Mouse (Mus musculus) naive thymus-derived CD4-positive, alpha-beta T cell, adult 2 months (primary cell): ENCODE measurements around the gene Tmem189.
"Not testable (repeated sequence)": the region's sequence is repeated elsewhere in the genome, so short reads cannot be mapped to it uniquely, and the experiment has no call there.

ENCODE experiments used
- DNase-seq: peaks from one replicate; pipeline ENCODE4 v3.0.0-alpha.2; 2011; ENCODE audit warnings: low read depth

Gene Tmem189

GRCm38 (mm10) chr2:167622352-167622751 lies 67.3 kb downstream of the Tmem189 start:
- DNase-seq, result no peak

GRCm38 (mm10) chr2:167621255-167622087 lies 68.2 kb downstream of the Tmem189 start:
- peak; percentile 57 for DNase-seq

GRCm38 (mm10) chr2:167617472-167617871 lies 72.2 kb downstream of the Tmem189 start:
- no peak for DNase-seq

DNA sequence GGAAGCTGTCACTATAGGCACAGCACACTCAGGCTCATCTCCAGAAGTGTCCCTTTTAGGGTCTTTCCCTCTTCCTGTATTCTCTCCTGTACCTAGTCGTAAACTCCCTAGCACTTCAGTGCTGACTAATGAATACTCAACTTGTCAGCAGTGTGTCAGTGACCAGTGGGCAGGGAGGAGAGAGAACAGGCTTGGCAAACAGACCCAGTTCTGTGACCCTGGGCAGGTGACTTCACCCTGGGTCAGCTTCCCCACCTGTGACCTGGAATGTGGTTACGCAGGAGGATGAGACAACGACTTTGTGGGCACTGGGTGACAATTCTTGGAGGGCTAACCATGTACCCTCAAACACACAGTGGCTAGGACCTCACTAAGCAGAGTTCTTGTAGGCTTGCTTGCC lies 72.6 kb downstream of the Tmem189 start:
- no peak for DNase-seq

DNA sequence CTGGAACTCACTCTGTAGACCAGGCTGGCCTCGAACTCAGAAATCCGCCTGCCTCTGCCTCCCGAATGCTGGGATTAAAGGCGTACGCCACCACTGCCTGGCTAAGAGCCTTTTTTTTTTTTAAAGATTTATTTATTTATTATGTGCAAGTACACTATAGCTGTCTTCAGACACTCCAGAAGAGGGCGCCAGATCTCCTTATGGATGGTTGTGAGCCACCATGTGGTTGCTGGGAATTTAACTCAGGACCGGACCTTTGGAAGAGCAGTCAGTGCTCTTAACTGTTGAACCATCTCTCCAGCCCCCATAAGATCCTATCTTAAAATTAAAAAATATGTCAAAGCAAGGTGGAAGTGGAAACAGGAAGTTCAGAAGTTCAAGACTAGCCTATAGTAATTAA lies 76.3 kb downstream of the Tmem189 start:
- not testable (repeated sequence) for DNase-seq

DNA sequence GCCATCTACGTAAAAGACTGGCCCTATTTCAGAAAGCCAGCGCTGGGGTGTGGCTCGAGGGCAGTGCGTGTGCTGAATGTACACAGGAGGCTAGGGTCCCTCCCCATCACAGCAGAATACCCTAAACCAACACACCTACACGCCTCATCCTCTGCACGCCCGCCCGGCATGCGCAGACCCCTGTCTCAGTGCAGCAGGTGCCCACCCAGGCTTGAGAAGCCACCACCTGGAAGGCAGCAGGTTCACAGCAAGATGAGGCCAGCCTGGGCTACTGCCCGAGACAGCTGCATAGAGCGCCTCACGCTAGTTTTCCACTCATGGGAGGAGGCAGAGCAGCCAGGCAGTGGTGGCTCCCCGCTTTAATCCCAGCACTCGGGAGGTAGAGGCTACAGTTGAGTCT lies 77.5 kb downstream of the Tmem189 start:
- no peak for DNase-seq

GRCm38 (mm10) chr2:167611287-167611686 lies 78.3 kb downstream of the Tmem189 start:
- DNase-seq, result no peak

GRCm38 (mm10) chr2:167606745-167607123 lies 82.9 kb downstream of the Tmem189 start:
- no peak for DNase-seq

DNA sequence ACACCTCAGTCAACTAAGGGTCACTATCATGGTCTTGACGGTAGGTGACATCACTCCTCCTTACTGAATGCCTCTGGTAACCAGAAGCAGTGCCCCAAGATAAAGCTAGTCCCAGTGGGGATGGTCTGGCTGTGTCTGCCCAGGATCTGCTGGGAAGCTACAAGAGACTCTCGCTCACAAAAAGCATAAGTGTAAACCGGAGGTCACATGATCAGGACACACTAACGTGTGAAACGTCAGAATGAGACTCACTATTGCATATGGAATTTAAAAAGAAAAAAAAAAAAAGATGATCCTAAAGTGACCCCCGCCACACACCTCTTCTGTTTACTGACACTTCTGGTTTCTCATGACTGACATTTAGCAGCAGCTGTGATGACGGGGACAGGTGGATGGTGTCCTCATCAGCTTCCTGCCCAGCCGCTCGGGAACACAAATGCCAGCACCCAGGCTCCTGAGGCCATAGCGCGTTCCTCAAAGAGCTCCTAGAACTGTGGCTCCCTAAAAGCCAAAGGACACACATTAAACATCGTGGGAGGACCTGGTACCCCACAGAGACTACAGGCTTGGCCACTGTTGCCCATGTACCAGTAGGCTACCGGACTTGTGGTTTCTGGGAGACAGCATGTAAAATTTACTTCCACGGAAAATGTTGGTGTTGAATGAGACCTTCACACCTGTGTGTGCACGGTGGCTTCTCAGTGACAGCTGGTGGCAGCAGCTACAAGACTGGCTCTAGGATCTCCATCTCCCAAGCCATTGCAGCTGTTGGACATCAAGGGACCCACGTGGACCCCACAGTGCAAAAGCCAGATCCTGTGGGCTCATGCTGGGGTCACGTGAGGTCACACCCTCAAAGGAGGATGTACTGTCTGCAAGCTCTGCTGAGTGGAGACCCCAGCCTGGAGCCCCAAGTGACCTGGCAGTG lies 83.5 kb downstream of the Tmem189 start:
- no peak for DNase-seq

- peak; percentile 89 for DNase-seq
Observed at GRCm38 (mm10) chr2:167605178-167605794, 84.3 kb downstream of the Tmem189 start.

DNA sequence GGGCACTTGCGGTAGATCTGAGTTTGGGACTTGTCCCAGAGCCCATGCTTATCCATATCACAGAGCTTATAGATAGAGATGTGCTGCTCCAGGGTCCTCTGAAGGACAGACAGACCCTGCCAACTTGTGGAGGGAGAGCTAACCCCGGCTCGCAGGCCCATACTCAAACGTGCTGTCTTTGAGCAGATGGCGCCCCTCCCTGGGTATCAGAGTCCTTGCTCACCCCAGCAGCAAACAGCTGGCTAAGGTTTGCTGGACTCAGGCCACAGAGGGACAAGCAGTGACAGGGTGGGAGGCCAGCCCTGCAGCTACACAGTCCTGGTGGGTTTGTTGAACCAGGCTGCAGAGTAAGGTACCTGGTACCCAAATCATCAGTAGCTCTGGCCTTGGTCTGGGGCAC lies 86.6 kb downstream of the Tmem189 start:
- no peak for DNase-seq

- no peak for DNase-seq
Observed at GRCm38 (mm10) chr2:167602364-167602763, 87.3 kb downstream of the Tmem189 start.

DNA sequence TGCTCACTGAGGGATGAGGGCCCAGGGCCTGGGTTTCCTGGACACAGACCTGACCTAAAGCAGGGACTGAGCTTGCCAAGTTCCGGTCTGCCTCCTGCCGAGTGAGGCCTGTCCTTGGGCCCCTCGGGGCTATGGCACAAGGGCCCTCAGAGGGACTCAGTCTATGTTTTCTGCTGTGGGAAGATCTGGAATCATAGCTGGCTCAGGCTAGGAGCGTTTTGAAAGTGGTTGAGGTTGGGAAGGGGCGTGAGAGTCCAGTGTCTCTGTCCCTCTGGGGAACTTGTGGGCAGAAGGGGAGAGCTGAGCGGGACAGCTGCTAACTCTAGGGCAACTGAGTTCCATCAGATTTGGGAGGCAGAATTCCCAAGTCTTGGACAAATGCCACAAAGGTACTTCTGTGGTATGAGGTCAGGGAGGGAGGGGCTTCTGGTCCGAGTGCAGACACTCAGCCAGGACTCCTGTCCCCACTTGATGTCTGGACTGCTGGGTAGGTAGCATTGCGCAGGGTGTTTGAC lies 89.1 kb downstream of the Tmem189 start:
- no peak for DNase-seq

DNA sequence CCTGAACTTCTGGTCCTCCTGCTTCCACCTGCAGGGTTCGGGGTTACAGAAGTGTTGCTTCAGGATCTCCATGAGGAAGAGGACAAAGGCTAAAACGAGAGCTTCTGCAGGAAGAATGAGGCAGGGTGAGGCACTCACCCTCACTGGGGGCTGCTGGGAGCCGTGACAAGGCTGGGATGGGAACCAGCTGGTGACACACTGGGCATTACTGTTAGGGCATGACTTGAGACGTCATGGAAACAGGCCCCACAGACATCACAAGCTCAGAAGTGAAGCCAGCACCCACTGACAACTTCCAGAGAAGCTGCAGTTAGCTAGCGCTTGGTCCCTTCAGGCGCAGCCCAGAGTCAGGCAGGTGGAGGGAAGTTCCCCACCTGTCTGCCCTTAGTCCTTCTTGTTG lies 89.7 kb downstream of the Tmem189 start:
- DNase-seq, result no peak

DNA sequence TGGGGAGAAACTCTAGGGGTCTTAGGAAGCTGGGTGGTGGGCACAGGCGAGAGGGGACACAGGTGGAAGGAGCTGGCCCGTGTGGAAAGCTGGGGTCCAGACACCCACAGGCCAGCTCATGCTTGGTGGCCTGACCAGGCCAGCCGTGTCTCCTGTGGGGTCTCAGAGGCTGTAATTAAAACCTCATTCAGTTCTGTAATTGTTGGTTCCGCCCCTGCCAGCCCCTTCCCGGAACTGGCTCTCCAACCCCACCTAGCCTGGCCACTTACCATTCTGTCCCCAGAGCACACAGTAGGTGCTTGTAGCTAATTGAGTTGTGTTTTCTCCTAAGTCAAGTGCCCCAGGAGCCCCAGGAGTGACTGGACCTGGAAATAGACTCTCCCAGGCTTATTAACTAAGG lies 90.4 kb downstream of the Tmem189 start:
- no peak for DNase-seq

- no peak for DNase-seq
Observed at GRCm38 (mm10) chr2:167597492-167598186, 92.0 kb downstream of the Tmem189 start.

DNA sequence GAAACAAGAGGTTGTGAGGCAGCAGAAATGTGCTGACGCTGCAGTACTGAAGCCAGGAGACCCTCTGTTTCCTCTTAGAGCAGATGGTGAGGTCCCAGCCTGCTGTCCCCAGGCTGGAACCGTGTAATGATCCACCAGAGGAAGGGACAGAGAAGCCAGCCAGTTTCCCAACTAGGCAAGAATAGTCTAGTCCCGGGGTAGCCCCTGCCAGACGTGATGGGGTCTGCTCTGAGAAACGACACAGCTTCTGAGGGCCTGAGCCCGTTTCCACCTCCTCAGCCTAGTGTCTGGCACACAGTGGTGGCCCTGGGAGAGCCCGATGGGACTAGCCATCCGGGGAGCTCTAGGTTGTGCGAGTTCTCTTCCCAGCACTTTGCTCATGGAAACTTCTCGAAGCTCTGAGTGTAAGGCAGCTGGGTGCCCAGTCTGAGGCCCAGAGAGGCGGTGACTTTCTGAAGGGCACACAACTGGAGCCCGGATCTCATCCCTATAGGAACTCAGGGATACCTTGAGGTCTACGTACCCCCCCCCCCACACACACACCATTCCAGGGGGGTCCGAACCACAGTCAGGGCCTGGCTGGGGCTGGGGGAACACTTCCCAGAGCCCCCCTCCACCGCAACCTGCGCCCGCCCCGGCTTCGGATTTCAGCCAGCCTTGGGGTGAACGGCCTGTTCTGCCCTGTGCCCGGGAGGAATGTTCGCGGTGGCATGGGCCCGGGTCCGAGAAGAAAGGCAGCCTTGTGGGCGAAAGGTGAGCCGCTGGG lies 92.7 kb downstream of the Tmem189 start:
- DNase-seq, result no peak

DNA sequence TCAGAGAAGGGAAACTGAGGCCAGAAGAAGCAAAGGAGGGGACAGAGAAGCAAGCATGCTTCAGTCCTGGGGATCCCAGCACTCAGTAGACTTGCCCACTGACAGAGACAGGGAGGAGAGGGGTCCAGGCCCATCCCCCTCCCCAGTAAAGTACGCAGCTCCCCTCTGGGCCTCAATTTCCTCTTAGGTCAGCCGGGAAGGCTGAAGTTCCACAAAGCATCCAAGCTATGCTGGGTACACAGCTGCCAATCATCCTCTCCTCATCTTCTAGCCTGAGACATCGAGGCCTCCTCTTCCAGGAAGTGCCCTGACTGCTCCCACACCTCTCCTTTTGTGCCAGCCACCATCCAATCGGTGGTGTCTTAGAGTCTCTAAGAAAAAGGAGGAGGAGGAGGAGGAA lies 93.4 kb downstream of the Tmem189 start:
- no peak for DNase-seq

DNA sequence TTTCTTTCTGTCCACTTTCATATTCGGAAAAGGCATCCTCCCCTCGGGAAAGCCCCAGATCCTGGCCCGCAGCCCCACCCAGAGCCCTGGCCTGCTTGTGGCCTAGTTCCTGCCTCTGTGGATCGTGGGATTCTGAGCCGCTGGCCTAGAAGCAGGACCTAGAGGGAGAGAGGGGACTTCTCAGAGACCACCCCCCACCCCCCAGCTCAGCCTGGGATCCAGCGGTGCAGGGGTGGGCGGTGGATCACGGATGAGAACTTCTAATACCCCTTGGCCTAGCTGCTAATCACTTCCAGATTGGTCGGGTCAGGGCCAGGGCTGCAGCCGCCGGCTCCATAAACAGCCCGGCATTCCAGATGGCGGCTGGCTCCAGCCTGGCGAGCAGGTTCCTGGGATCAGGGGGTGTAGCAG lies 93.9 kb downstream of the Tmem189 start:
- DNase-seq, result no peak

DNA sequence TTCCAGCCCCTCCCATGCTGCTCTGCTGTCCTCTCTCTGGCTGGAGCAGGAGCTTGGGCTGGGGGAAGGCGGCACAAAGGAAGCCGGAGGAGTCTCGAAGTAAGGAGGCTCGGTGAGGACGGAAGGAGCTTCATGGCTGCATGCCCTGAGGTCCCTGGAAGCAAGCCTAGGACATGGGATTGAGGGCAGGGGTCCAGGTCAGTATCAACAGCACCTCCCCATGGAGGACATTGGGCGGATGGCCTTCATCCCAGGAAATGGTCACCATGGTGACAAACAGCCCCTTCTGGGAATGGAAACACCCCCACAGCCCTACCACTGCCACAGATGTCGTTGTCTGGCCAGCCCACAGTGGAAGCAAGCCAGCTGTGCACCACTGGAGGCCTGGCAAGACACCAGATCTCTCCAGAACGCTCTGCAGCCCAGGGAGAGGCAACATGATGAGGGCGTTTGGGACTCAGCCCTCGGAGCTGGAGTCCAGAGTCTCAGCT lies 95.1 kb downstream of the Tmem189 start:
- DNase-seq, result no peak
